Mouse (Mus musculus) layer of hippocampus, adult 8-10 months (tissue): ENCODE measurements around the gene Uchl5. TPM values are rescaled to one million over a fixed set of nuclear protein-coding genes. Genes with fewer than 3 reads are reported as not detected.

Experiments used
- DNase-seq, 2 experiments: peaks; one replicate each; pipeline ENCODE4 v3.0.0; 2022; ENCODE audit warnings: low spot score in 2 of 2
- total RNA-seq, 4 experiments: library from RNA; stranded (reverse); gene quantifications; 2 replicates each; pipeline ENCODE4 v1.2.4; 2022

Uchl5 gene
- total RNA-seq: 10 to 100 TPM; 34.3 to 40.0 (median 36.7) TPM

DNA sequence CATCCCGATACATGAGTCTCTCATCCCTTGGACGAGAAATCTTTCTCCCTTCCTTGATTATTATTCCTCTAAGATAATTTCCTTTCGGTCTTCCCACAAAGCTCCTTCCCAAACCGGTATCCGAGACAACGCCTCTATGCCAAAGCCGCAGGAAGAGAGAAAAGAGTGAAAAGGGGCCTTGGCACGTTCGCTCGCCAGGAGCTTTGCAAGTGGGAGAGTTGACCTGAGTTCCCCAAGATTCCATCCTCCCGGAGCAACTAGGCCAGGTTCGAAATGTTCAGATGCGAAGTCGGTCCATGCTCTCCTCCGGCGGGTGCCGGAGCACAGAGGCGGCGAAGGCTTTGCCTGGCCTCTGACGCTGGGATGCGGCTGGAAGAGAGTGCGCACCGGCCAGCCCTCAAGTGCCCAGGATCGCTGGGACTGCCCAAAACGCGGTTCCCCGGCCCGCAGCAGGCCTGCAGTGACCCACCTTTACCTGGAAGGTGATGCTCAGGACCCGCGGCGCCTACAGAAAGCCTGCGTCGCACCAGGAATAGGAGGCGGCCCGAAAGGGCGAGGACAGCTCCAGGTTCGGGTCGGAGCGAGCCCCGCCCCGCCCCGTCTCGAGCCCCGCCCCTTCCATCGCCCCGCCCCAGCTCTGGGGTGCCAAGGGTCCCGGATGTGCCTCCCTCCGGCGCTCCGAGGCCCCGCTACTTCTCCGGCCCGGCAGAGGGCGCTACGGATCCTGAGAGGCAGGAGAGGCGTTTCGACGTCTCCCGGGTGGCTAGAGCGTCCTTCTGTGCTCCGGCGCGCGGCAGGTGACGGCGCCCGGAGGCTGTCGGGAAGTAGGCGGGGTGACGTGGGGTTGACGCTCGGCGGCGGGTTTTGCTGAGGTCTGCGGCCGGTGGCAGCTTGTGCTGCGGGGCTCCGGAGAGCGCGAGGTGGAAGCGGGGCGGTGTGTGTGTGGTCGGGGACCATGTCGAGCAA, at the start of gene Uchl5, which contains the start of gene Trove2:
Gene Uchl5 (plus strand): TSS at position 827 of the 966 bp plus-strand sequence.
Gene Trove2 (minus strand): TSS at position 623 of the 966 bp plus-strand sequence.
- DNase-seq: peak; percentile 95 to 97

DNA sequence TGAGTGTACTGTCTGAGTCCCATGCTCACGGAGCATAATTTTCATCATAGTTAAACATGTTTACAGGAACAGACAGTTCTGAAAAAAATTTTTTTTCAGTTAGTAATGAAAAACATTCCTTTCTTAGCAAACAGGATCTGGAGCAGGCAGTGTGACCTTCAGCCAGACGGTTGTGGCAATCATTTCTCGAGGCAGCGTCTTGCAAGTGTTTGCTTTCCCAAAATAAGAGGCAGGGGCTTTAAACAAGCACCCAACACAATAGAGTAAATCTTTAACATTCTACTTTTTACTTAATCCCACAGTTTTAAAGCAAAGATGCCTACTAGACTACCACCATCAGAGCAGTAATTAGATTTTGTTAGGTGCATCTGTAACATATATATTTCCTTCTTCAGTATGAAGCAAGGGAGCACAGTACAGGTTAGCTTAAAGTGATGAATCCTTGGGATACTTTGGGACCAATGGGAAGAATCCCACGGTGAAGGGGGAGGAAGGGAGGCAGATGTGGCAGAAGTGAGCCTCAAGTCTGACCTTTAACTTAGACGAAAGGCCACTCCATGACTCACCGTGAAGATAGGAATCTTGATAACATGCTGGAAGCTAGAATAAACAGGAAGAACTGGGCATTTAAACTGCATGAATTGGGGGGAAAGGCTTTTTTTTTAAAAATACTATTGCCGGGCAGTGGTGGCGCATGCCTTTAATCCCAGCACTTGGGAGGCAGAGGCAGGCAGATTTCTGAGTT, 49.2 kb upstream of the Uchl5 start:
- DNase-seq: no peak

DNA sequence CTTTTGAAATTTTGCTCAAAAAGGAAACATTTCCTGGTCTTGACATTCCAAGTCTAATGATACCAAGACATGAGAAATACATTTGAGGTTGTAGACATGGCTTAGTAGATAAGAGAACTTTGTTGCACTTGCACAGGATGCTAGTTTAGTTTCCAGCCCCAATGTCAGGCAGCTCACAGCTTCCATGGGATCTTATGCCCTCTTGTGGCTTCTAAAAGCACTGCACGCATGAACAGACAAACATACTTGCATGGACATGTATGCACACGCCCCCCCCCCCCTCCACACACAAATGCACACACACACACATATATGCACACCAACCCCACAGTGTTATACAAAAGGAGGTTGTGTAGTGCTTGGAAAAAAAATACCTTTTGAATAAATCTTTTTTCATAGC, 46.2 kb upstream of the Uchl5 start:
- DNase-seq: no peak

DNA sequence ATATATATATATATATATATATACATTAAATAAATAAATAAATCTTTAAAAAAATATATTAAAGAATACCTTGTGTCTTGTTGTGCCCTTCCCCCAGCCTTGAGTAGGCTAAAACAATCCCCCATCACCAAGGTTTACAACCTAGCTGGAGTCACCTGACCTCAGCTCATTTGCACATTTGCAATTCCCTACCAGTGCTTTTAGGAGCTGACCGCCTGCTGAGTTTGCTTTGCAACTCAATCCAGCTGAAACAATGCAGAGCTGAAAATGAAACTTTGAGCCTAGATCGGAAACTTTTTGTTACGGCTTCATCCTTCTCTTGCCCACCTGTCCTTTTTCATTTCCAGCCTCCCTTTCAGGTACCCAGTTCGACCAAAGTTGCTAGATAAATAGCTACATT, 45.4 kb upstream of the Uchl5 start:
- no peak for DNase-seq

DNA sequence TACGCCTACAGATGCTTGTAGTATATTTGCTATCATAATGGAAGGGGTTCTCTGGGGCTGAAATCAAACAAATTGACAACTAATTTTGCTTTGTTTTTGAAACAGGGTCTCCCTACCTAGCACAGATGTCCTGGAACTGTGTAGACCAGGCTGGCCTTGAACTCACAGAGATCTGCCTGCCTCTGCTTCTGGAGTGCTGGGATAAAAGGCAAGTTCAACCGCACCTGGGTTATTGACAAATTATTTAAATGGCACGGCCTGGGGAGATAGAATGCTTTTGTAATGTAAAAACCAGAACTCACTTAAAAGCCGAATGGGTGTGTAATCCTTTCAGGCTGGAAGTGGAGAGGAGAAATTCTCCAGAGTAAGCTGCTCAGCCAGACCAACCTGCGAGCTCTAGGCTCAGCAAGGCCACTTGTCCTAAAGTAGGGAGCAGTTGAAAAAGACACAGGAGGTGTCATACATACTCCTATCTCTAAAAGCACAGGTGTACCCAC, 43.1 kb upstream of the Uchl5 start:
- DNase-seq: no peak

DNA sequence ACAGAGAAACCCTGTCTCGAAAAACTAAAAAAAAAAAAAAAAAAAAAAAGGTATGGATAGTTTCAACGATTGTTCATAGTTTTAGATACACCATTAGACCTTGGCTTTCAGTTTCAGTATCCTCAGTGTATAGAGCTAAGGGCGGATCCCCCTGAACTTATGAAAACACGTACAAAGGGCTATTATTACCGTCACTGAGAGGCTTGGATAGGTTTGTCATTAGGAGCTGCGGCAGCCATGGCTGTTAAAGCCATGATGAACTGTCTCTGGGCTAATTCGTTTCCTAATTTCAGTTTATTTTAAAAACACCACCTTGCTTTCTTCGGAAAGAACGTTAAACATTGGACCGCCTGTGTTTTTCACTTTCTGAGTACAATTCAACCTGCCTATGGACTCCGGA, 38.3 kb upstream of the Uchl5 start:
- DNase-seq: no peak

DNA sequence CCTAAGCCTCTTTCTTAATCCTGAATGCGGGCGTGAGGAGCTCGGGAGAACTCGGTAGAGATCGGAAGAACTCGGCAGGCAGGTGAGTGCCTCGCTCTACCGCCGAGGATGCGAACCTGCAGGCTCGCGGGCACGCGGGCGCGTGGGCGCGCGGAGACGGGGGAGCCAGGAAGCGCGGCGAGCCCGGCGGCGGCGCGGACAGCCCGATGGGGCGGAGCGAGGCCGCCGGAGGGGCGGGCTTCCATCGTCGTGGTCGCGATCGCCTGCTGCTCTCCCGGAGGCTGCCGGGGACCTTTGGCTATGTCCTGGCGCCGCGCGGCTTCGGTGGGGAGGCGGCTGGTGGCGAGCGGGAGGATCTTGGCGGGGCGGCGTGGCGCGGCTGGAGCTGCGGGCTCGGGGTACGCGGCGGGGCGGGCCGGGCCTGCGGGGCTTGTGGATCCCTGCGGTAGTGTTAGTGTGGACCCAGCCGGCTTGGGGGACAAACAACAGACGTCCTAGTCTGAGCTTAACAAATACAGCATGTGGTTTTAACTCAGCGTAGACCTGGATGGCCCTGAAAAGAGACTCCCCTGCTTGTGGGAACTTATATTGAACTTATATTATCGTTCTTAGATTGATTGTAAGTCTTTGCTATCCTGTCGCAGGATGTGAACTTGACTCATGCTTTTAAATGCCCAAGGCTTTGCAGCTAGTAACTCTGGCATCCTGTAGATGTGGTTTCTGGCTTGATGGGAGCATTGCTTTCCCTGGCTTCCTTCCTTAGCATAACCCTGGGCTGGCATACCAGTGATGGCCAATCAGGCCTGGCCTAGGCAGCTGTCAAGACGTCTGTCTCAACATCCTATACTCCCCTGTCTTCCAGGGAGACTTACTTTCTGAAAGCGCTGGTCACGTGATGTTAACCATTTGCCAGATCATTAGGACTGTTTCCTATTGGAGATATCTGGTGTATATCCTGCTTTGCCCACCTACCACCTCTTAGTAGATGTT, 37.4 kb upstream of the Uchl5 start:
- DNase-seq: peak; percentile 80 to 83

DNA sequence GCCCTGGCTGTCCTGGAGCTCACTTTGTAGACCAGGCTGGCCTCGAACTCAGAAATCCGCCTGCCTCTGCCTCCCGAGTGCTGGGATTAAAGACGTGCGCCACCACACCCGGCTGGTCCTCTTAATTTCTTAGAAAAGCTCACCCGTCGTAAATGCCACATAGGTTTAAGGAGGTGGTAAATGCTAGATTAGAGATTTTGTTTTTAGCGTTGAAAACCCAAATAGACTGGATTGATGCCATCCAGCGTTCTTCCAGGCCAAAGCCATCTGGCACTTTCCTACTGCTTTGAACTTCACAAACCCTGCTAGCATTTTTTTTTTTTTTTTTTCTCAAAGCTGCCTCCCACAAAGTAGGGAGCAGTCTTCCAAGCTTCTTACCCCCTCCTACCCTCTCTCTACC, 36.5 kb upstream of the Uchl5 start:
- DNase-seq: peak in 1 of 2 experiments; percentile 18

DNA sequence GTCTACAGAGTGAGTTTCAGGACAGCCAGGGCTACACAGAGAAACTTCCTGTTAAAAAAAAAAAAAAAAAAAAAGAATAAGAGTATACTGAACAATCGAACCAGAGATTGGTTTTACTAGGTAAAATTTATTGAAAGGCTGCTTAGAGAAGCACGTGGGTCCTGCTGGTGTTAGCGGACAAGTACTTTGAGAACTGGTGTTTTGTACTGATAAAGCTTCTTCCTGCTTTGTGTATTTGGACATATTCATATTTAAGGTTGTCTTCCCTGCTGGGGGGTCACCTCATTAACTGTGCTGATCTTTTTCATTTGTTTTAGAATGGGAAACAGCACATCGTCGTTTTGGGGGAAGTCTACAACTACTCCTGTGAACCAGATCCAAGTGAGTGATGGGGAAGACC, 35.7 kb upstream of the Uchl5 start:
- DNase-seq: no peak

DNA sequence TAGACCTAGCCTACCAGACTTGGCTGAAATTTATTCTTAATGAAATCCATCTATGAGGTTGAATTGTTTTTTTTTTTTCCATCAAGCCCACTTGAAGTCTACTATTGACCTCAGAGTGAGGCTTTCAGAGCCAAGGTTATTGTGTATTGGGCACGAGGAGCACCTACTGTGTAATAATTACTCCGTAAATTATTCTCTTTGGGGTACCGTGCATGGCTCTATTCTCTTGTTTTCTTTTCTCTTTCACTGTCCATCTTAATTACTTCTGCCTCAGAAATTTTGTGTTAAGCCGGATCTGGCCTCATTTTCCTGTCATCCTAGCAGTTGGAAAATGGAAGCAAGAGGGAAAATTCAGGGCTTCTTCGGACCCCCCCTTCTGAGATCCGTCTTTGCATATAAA, 34.9 kb upstream of the Uchl5 start:
- DNase-seq: no peak

DNA sequence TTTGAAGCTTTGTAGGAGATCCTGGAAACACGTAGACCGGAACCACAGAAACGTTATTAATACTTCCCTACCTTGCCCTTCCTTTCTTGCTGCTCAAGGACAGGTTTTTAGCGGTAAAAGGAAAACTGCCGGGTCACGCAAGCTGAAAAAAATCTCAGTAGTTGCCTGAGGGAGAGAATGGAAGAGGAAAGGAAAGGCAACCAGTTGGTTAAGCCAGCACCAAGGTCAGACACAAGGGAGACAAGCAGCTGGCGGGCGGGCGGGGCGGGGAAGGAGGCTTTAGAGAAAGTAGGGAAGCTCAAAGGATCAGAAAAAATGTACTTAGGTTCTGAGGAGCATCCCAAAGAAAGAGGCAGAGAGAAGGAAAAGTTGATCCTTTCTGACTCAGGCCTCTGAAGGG, 31.2 kb upstream of the Uchl5 start:
- no peak for DNase-seq

DNA sequence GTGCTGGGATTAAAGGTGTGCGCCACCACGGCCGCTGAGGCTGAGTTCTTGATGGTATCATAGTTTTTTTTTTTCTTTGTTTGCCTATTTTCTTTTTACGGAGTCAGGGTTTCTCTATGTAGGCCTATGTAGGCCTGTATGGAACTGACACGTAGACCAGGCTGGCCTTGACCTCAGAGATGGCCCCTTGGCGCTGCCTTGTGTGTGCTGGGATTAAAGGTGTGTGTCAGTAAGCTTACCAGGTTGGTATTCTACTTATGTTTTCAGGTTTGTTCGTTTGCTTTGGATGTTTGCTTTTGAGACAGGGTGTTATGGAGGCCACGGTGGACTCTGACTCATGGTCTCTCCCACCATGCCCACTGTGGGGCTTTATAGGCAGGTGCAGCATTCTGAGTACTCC, 14.9 kb upstream of the Uchl5 start:
- no peak for DNase-seq

DNA sequence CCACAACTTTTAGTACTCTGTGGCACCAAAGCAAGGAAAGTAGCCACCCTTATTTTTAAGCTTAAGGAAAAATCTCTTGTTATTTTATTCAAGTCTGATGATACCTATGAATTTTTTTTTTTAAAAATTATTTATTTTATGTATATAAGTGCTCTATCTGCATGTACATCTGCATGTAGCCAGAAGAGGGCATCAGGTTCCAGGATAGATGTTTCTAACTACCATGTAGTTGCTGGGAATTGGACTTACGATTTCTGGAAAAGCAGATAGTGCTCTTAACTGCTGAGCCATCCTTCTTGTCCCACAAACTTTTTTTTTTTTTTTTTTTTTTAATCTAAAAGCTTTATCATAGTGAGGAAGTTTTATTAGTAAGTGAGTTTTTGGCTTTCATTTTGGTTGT, 12.6 kb upstream of the Uchl5 start:
- no peak for DNase-seq

DNA sequence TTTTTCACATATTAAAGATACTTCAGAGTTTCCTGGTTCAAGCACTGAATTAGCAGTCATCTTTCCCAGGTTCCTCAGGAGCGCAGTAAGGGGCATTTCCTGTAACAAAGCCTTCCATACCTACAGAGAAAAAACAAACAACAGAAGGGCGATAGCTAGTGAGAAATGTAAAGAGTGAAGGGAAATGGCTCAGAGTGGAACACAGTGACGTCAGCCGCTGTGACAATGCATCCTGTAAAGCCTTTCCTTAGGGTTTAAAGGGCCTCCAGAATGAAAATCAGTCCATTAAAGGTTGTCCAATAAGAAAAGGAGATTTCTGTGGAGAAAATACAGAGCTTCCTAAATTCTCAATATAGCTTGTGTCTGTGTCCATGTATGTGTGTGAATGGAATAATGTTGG, 11.3 kb upstream of the Uchl5 start:
- no peak for DNase-seq

DNA sequence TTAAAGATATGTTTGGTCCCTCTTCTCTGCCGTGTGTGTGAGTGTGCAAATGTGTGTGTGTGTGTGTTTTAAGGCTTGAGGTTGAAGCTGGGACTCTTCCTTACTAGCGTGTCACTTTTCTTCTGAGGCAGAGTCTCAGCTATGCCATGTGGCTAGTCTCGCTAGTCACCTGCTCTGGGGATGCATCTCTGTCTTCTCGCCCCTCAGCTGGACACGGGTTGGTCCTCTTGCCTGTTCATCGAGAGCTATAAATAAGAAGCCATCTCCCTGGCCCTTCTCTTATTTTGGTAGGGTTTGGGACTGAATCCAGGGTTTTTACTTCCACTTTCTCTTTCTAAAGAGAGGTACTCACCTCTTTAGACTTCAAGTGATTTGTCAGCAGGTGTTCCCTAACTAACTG, 10.8 kb upstream of the Uchl5 start:
- no peak for DNase-seq

DNA sequence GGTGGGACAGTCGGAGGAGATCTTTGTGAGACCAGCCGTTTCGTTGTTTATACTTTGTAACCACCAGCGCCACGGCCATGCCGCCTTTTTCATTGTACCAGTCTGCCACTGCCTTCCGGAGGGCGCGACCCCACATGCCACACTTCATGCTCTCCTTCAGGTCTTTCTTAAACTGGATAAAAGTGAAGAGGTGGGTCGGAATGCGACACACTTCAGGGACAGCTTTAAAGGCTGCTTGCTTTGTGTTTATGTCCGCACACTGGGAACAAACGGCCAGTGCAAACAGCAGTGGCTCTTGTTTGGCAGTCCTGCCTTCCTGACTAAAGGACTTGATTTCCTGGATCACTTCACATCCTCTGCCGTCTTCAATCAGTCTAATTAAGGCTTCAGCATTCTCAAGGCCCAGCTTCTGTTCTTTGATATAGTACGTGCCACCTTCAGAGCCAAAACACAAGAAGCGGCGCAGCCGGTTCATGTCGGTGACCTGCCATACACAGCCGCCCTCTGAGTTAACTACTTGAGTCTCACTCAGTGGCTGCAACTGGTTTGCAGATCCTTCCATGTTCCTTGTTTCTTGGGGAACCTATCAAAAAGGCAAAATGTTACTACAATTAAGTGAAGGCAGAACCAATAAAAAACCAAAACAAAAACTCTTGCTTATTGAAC, 6.5 kb upstream of the Uchl5 start:
- no peak for DNase-seq

DNA sequence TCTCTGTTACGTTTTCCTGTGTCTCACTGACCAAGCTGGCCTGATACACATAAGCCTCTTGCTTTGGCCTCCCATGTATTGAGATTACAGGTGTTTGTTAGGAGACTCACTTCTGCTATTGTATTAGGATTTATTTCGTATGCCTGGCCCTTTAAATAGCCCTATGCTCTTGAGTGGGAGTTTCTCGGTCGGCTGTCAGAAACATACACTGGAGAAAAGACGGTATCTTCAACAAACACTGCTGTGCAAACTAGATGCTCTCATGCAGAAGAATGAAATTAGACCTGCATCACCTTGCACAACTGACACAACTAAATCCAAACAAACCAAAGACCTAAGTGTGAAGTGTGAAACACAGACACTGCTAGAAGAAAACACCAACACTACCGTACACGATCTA, 4.0 kb upstream of the Uchl5 start:
- no peak for DNase-seq

DNA sequence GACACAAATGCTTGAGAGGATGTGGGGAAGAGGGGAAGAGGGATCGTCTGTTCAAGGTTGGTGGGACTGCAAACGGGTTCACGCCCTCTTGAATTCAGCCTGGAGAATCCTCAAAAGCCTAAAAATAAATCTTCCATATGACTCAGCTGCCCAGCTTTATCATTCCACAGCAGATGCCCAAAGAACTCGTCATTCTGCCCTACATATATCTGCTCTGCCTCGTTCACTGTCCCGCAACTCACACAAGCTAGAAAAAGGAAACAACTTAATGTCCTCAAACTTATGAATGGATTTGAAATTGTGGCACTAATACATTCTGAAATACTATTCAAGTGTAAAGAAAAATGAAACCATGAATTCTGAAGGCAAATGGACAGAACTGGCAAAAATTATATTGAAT, 3.2 kb upstream of the Uchl5 start:
- no peak for DNase-seq

DNA sequence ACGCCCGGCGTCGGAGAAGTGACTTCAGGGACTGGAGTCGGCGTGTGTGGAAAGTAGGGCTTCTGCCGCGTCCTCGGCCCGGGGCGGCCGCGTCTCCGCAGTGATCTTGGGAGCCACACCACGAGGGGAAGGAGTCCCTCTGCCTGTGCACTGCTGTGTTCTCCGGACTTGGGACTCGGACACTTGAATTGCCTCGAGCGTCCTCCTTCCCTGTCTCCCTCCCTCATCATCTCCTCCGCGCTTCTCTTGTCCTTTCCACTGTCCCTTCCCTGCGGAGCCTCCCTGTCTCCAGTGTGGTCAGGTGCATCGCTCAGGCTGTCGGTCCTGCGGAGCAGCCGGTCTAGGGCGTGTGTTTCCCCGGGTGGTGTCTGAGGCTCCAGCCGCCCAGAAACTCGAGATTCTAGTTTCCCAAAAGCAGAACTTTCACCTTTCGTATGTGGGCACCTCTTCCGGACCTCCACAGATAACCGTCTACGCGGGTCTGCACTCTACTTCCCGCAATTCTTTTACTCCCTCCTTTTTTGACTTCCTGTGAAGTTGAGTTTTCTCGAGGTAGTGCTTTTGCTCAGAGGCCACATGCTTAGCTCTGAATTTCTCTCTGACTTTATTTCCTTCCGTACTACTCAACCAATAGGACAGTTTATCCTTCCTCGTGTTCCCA, 616 bp downstream of the Uchl5 start:
- peak in 1 of 2 experiments; percentile 24 for DNase-seq
